Mouse (Mus musculus) forelimb bud, embryonic 11.5 days (tissue): ENCODE measurements at regions not wholly inside any gene's neighbourhood (a gene's known extent, or its start where the extent isn't known, plus 50 kb on each side); places are given as distances from the start of the nearest gene placed in this dataset.
"Not testable (repeated sequence)": the region's sequence is repeated elsewhere in the genome, so short reads cannot be mapped to it uniquely, and the experiment has no call there.

Experiments used
- DNase-seq: peaks from one replicate; pipeline ENCODE4 v3.0.0-alpha.2; 2012; ENCODE audit warnings: low read depth, low spot score

DNA sequence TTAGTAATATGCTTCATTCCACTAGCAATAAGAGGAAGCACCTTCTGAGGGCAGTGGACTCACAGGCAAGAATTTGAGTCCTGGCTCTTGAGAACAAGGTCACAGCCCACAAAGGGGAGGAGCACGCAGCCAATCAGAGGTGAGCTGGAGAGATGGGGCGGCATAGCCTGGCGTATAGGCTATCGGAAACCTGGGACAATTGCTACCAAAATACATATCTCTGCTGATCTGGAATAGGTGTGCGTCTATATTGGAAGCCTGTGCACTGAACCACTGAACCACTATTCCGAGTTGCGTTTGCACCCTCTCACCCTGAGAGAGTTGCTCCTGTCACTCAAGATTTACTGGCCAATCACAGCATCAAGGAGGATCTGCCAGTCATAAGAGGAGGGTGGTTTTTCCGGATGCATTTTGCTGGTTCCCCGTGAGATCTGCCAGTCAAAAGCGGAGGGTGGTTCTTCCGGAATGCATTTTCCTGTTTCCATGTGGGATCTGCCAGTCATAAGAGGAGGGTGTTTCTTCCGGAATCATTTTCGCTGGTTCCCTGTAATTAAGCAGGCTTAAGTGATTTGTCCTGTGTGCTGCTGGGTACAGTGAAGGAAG is 80.1 kb upstream of the Riok2 start:
- peak; percentile 82 for DNase-seq

DNA sequence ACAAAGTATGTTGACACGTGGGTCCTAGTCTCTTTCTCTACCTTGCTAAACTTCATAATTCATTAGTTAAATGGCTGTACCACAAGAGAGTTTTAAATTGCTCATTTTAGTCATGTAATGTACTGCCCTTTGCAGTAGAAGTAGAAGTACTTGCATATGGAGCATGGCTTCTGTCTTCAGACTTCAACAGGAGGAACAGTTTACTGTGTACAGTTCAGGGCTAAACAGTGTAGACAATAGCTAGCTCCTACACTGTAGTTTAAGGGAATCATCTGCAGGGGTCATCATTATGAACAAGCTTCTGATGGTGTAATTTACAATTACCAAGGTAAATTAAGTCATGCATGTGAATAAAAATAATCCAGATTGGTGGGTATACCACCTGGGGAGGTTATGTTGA is 79.1 kb upstream of the Riok2 start:
- DNase-seq: not testable (repeated sequence)

- not testable (repeated sequence) for DNase-seq
These were observed 70.6 kb upstream of the Riok2 start for GRCm38 (mm10) chr17:17303496-17303895.
